25 mouse cellular contexts compared by ENCODE assay signal in genomic region chr7:98974590-98974989, GRCm38 (mm10).
DNase-seq lines count a peak whose midpoint lies in the region; ATAC-seq and TF ChIP-seq lines count a peak whose summit lies in the region.
"Had no signal": no experiment of that assay in that cellular context is flagged by ENCODE, and none has a peak within 500 bp of the region (broad histone marks: within the 10 kb centered on the region; RNA-seq: fewer than 3 reads in every experiment).

No protein-coding gene starts in this region.

- ATAC-seq in hindbrain, embryonic 13.5 days (ENCODE audit: low FRiP score) = no peak
- no peak for ATAC-seq in hindbrain, postnatal 0 days
- peak; percentile 79 for ATAC-seq in midbrain, embryonic 13.5 days
- ATAC-seq: forebrain, embryonic 16.5 days; intestine, embryonic 15.5 days had no signal

- no peak overlapping the region for H3K4me2 ChIP-seq in hindbrain, embryonic 13.5 days
- H3K4me2 ChIP-seq in hindbrain, postnatal 0 days (ENCODE audit: low read depth, low read length) = no peak overlapping the region
- no peak overlapping the region for H3K4me2 ChIP-seq in midbrain, embryonic 13.5 days (replicated peaks)
- H3K4me2 ChIP-seq: embryonic facial prominence, embryonic 15.5 days; intestine, embryonic 15.5 days; liver, embryonic 15.5 days; lung, embryonic 15.5 days; neural tube, embryonic 12.5 days had no signal

- 45% methylated on average over 4 of the region's 4 CpGs for WGBS in hindbrain, embryonic 13.5 days
- 51% methylated on average over 4 of the region's 4 CpGs for WGBS in hindbrain, postnatal 0 days
- WGBS in midbrain, embryonic 13.5 days = 14% methylated on average over 4 of the region's 4 CpGs

- H3K9ac ChIP-seq in hindbrain, embryonic 13.5 days = no peak overlapping the region
- no peak overlapping the region for H3K9ac ChIP-seq in hindbrain, postnatal 0 days (replicated peaks; ENCODE audit: low read length)
- no peak overlapping the region for H3K9ac ChIP-seq in midbrain, embryonic 13.5 days (replicated peaks)
- H3K9ac ChIP-seq: embryonic facial prominence, embryonic 15.5 days; intestine, embryonic 15.5 days; liver, embryonic 15.5 days; lung, embryonic 15.5 days; neural tube, embryonic 12.5 days had no signal

- peaks cover 6% of the 10 kb centered on the region for H3K4me1 ChIP-seq in hindbrain, embryonic 13.5 days (replicated peaks)
- H3K4me1 ChIP-seq in hindbrain, postnatal 0 days (ENCODE audit: insufficient read depth, low read length) = no peaks in the 10 kb centered on the region
- peaks cover 18% of the 10 kb centered on the region for H3K4me1 ChIP-seq in midbrain, embryonic 13.5 days (replicated peaks)
- H3K4me1 ChIP-seq: liver, embryonic 15.5 days; lung, embryonic 15.5 days; neural tube, embryonic 12.5 days had no signal

- TF ChIP-seq CTCF in hindbrain, postnatal 0 days (IDR thresholded peaks at IDR 0.05; ENCODE audit: low read depth) = no peak

- H3K27me3 ChIP-seq in hindbrain, embryonic 13.5 days = no peaks in the 10 kb centered on the region
- no peaks in the 10 kb centered on the region for H3K27me3 ChIP-seq in hindbrain, postnatal 0 days (ENCODE audit: insufficient read depth, low read length)
- peaks cover 2% of the 10 kb centered on the region; the same call in 1 of the 2 replicates for H3K27me3 ChIP-seq in midbrain, embryonic 13.5 days
- H3K27me3 ChIP-seq: embryonic facial prominence, embryonic 15.5 days; intestine, embryonic 15.5 days; liver, embryonic 15.5 days; lung, embryonic 15.5 days; megakaryocyte, embryonic 14.5 days; neural tube, embryonic 12.5 days had no signal

- no peaks in the 10 kb centered on the region for H3K36me3 ChIP-seq in hindbrain, embryonic 13.5 days
- H3K36me3 ChIP-seq in hindbrain, postnatal 0 days (ENCODE audit: insufficient read depth, low read length) = no peaks in the 10 kb centered on the region
- H3K36me3 ChIP-seq in midbrain, embryonic 13.5 days = no peaks in the 10 kb centered on the region
- H3K36me3 ChIP-seq: embryonic facial prominence, embryonic 15.5 days; intestine, embryonic 15.5 days; limb, embryonic 10.5 days; lung, embryonic 15.5 days; neural tube, embryonic 12.5 days had no signal

- no peaks in the 10 kb centered on the region for H3K9me3 ChIP-seq in hindbrain, embryonic 13.5 days
- no peaks in the 10 kb centered on the region for H3K9me3 ChIP-seq in hindbrain, postnatal 0 days (ENCODE audit: low read length)
- H3K9me3 ChIP-seq in midbrain, embryonic 13.5 days = no peaks in the 10 kb centered on the region
- H3K9me3 ChIP-seq: embryonic facial prominence, embryonic 15.5 days; intestine, embryonic 15.5 days; limb, embryonic 10.5 days; liver, embryonic 15.5 days; lung, embryonic 15.5 days; megakaryocyte, embryonic 14.5 days; neural tube, embryonic 12.5 days had no signal

- DNase-seq in embryo, embryonic 10.5 days (ENCODE audit: low spot score) = peak; percentile 37
- DNase-seq in embryo, embryonic 11 days = no peak
- no peak for DNase-seq in hindbrain, postnatal 0 days (ENCODE audit: low spot score)
- DNase-seq in MN1 (ENCODE audit: low spot score) = peak; percentile 12
- no peak for DNase-seq in spleen, postnatal 10 days (ENCODE audit: low spot score in 2 of 2)
- DNase-seq in adrenal gland, adult (ENCODE audit: inconsistent age in 2 of 2, low spot score in 1 of 2) = no peak
- DNase-seq: adrenal gland, postnatal 36 days; cerebellum, adult 11-12 months; cerebellum, postnatal 10 days; gastrocnemius, postnatal 36 days; kidney, adult 9 months; kidney, postnatal 14 days; liver; lung, postnatal 36 days had no signal

- H3K4me3 ChIP-seq in hindbrain, embryonic 13.5 days = no peak overlapping the region
- H3K4me3 ChIP-seq in hindbrain, postnatal 0 days (ENCODE audit: low read length) = no peak overlapping the region
- no peak overlapping the region for H3K4me3 ChIP-seq in midbrain, embryonic 13.5 days (replicated peaks)
- H3K4me3 ChIP-seq: embryonic facial prominence, embryonic 15.5 days; intestine, embryonic 15.5 days; limb, embryonic 10.5 days; liver, embryonic 15.5 days; lung, embryonic 15.5 days; megakaryocyte, embryonic 14.5 days; neural tube, embryonic 12.5 days had no signal

- peak overlapping the region; percentile 27; the same call in 1 of the 2 replicates for H3K27ac ChIP-seq in hindbrain, embryonic 13.5 days
- no peak overlapping the region for H3K27ac ChIP-seq in hindbrain, postnatal 0 days
- H3K27ac ChIP-seq in midbrain, embryonic 13.5 days = peak overlapping the region; percentile 44
- H3K27ac ChIP-seq: embryonic facial prominence, embryonic 15.5 days; intestine, embryonic 15.5 days; limb, embryonic 10.5 days; liver, embryonic 15.5 days; lung, embryonic 15.5 days; neural tube, embryonic 12.5 days; stomach, postnatal 0 days had no signal

Comparison
In these comparisons a context has a peak if more than half of its experiments do, and no peak if none do; other contexts are left out.
1. DNase-seq: peak in embryo, embryonic 10.5 days (single experiment) and MN1 (single experiment); none in embryo, embryonic 11 days (single experiment), hindbrain, postnatal 0 days (single experiment), spleen, postnatal 10 days (0 of 2) and adrenal gland, adult (0 of 2).